ENCODE assay signal across 27 mouse cellular contexts in genomic region chr8:85508661-85509060, GRCm38 (mm10). TPM values are rescaled to one million over a fixed set of nuclear protein-coding genes. Genes with fewer than 3 reads are reported as not detected.
DNase-seq lines count a peak whose midpoint lies in the region; ATAC-seq and TF ChIP-seq lines count a peak whose summit lies in the region.
"Had no signal": no experiment of that assay in that cellular context is flagged by ENCODE, and none has a peak within 500 bp of the region (broad histone marks: within the 10 kb centered on the region; RNA-seq: fewer than 3 reads in every experiment).

No protein-coding gene starts in this region.

- ATAC-seq in CD4-positive, CD25-positive, alpha-beta regulatory T cell, adult 4 months: no peak
- ATAC-seq in granulocyte monocyte progenitor cell, adult 5-6 weeks (replicated peaks; ENCODE audit: poor library complexity, severe bottlenecking): no peak; the same call in 1 of the 2 replicates
- ATAC-seq: forebrain, embryonic 14.5 days; intestine, embryonic 15.5 days; midbrain, embryonic 13.5 days; Patski had no signal

- H3K4me3 ChIP-seq in layer of hippocampus, adult 2 months: no peak overlapping the region
- H3K4me3 ChIP-seq: embryonic facial prominence, embryonic 13.5 days; heart, embryonic 12.5 days; intestine, embryonic 15.5 days; limb, embryonic 15.5 days; lung, embryonic 15.5 days; midbrain, embryonic 13.5 days; myocyte; stomach, embryonic 15.5 days had no signal

- peak; percentile 33 for DNase-seq in CD4-positive, CD25-positive, alpha-beta regulatory T cell, adult 2 months (ENCODE audit: low read depth, low spot score)
- no peak for DNase-seq in layer of hippocampus, adult 2 months (ENCODE audit: low spot score in 2 of 2)
- DNase-seq in layer of hippocampus, postnatal 14 days (ENCODE audit: low spot score in 2 of 2): no peak
- peak; percentile 21 for DNase-seq in thymus, postnatal 4 days
- DNase-seq in thymus, adult 18-20 months: no peak
- DNase-seq in thymus, postnatal 0 days (ENCODE audit: low spot score): no peak
- DNase-seq: adrenal gland, postnatal 14 days; cerebellum, adult 11 months; cerebellum, postnatal 10 days; gastrocnemius, postnatal 36 days; heart, postnatal 14 days; layer of hippocampus, postnatal 36 days; thymus, postnatal 14 days had no signal

- H3K27ac ChIP-seq in layer of hippocampus, adult 2 months: no peak overlapping the region
- H3K27ac ChIP-seq: embryonic facial prominence, embryonic 13.5 days; hindbrain, embryonic 14.5 days; intestine, embryonic 15.5 days; kidney, postnatal 0 days; limb, embryonic 15.5 days; lung, embryonic 15.5 days; midbrain, embryonic 13.5 days; stomach, embryonic 15.5 days had no signal

- TF ChIP-seq CTCF in layer of hippocampus, adult 2 months (conservative IDR thresholded peaks at IDR 0.05): peak; percentile 58

RNA-seq across cellular contexts. Expression of gene Gpt2, which starts 16.3 kb away (rescaled TPM):
- under 1 TPM; 0.12 to 0.54 TPM for polyA plus RNA-seq in CD4-positive, CD25-positive, alpha-beta regulatory T cell, adult 4 months (2017; shearing (Covaris generic))
- 10 to 100 TPM; 70.9 to 88.3 TPM for total RNA-seq in layer of hippocampus, adult 2 months (2021)
- 10 to 100 TPM; 80.5 to 82.4 TPM for total RNA-seq in layer of hippocampus, postnatal 14 days (2021)
- 5.1 and 5.3 TPM in 2 replicates for polyA plus RNA-seq in thymus, postnatal 0 days (2015; fragmentation: Nextera tagmentation; extraction: Ambion mirVana)
- 3.1 and 5.7 TPM in 2 replicates for total RNA-seq in granulocyte monocyte progenitor cell, adult 5-6 weeks (2014; fragmentation: Nextera tagmentation)
- total RNA-seq in granulocyte monocyte progenitor cell, adult 5-6 weeks (2017): 4.3 and 4.6 TPM in 2 replicates

RNA-seq across cellular contexts. Expression of gene Dnaja2, which starts 46.5 kb away (rescaled TPM):
- 100 to 1,000 TPM; 148 to 158 TPM for polyA plus RNA-seq in CD4-positive, CD25-positive, alpha-beta regulatory T cell, adult 4 months (2017; shearing (Covaris generic))
- total RNA-seq in layer of hippocampus, adult 2 months (2021): 100 to 1,000 TPM; 193 to 201 TPM
- 100 to 1,000 TPM; 164 to 178 TPM for total RNA-seq in layer of hippocampus, postnatal 14 days (2021)
- polyA plus RNA-seq in thymus, postnatal 0 days (2015; fragmentation: Nextera tagmentation; extraction: Ambion mirVana): 150 and 171 TPM in 2 replicates
- 86.8 and 101 TPM in 2 replicates for total RNA-seq in granulocyte monocyte progenitor cell, adult 5-6 weeks (2014; fragmentation: Nextera tagmentation)
- total RNA-seq in granulocyte monocyte progenitor cell, adult 5-6 weeks (2017): 128 and 137 TPM in 2 replicates

Comparison
In these comparisons a context has a peak if more than half of its experiments do, and no peak if none do; other contexts are left out.
1. DNase-seq: peak in CD4-positive, CD25-positive, alpha-beta regulatory T cell, adult 2 months (single experiment) and thymus, postnatal 4 days (single experiment); none in layer of hippocampus, adult 2 months (0 of 2), layer of hippocampus, postnatal 14 days (0 of 2), thymus, adult 18-20 months (0 of 2) and thymus, postnatal 0 days (single experiment).
2. RNA of gene Gpt2, which starts 16.3 kb away (total RNA-seq): 70.9 to 88.3 TPM in layer of hippocampus, adult 2 months and 80.5 to 82.4 TPM in layer of hippocampus, postnatal 14 days; 3.1 to 5.7 TPM in granulocyte monocyte progenitor cell, adult 5-6 weeks; every median in the first group is over 10 times any median in the second.